Mouse (Mus musculus) liver, adult 2 months (tissue): ENCODE data around the gene Tex2. TPM values are rescaled to one million over a fixed set of nuclear protein-coding genes. Genes with fewer than 3 reads are reported as not detected.

Experiments
- DNase-seq: peaks from one replicate; pipeline ENCODE4 v3.0.0-alpha.2; 2011; ENCODE audit warnings: low read depth, low spot score; ENCODE audit errors: extremely low read depth
- H3K27ac ChIP-seq: fragments of 200-500 bp; replicated peaks from 2 replicates; pipeline ENCODE4 v1.5.1; 2012; ENCODE audit warnings: low read depth, mild to moderate bottlenecking, control low read depth, inconsistent platforms, low read length; ENCODE audit not compliant: insufficient read depth
- H3K27me3 ChIP-seq: fragments of 200-500 bp; 2 replicates; pipeline ENCODE4 v1.6.1; 2012; ENCODE audit warnings: mild to moderate bottlenecking, moderate library complexity, low read length, inconsistent platforms; ENCODE audit not compliant: control insufficient read depth, insufficient read depth
- H3K36me3 ChIP-seq: fragments of 200-500 bp; 2 replicates; pipeline ENCODE4 v1.6.1; 2012; ENCODE audit warnings: low read length, inconsistent platforms; ENCODE audit not compliant: control insufficient read depth, insufficient read depth
- H3K4me1 ChIP-seq: fragments of 200-500 bp; 2 replicates; pipeline ENCODE4 v1.6.1; 2011; ENCODE audit warnings: low read length; ENCODE audit not compliant: control insufficient read depth, insufficient read depth
- H3K4me3 ChIP-seq: fragments of 200-500 bp; 2 replicates; pipeline ENCODE4 v1.5.1; 2011; ENCODE audit warnings: low read depth, mild to moderate bottlenecking, control low read depth, low read length, moderate library complexity; ENCODE audit not compliant: insufficient read depth
- H3K79me2 ChIP-seq: fragments of 200-500 bp; 2 replicates; pipeline ENCODE4 v1.6.1; 2012; ENCODE audit warnings: inconsistent platforms, mild to moderate bottlenecking, low read length, moderate library complexity; ENCODE audit not compliant: control insufficient read depth, insufficient read depth
- H3K9ac ChIP-seq: fragments of 200-500 bp; 2 replicates; pipeline ENCODE4 v1.6.1; 2012; ENCODE audit warnings: low read depth, mild to moderate bottlenecking, control low read depth, inconsistent platforms, low read length
- CTCF ChIP-seq: fragments of 200-500 bp; IDR thresholded peaks from 2 replicates; pipeline ENCODE4 v1.5.1; 2011; ENCODE audit warnings: low read depth, low read length, control low read depth
- POLR2A ChIP-seq: fragments of 200-500 bp; IDR thresholded peaks from 2 replicates; pipeline ENCODE4 v1.6.1; 2011; ENCODE audit warnings: low read length, control low read depth; ENCODE audit not compliant: insufficient read depth; ENCODE audit errors: extremely low read depth
- WGBS: fragments of 180-500 bp; shearing (Covaris S2); methylation state at CpG from one replicate; pipeline ENCODE4 v1.1.7; 2018; 5-methylcytosine and 5-hydroxymethylcytosine counted together
- polyA plus RNA-seq: library from polyadenylated mRNA; depleted of rRNA; stranded (reverse); fragments of >200 nt; gene quantifications from 2 replicates; pipeline ENCODE4 v1.2.3, GENCODE M21; 2012
- total RNA-seq: library from RNA; depleted of rRNA; stranded (reverse); fragments of >200 nt; gene quantifications from 2 replicates; pipeline ENCODE4 v1.2.3, GENCODE M21; 2014

Gene Tex2
- total and polyA plus RNA-seq, 2 experiments, result 45.3 to 60.4 TPM

GRCm38 (mm10) chr11:106617821-106618580, 4.8 kb upstream of the Tex2 start:
- 56% methylated on average over 13 of the region's 13 CpGs for WGBS
- Histone ChIP-seq H3K79me2 (no peaks in the 10 kb centered on the region), H3K36me3 (no peaks in the 10 kb centered on the region), H3K27ac (no peak overlapping the region), H3K4me1 (peaks cover 9% of the 10 kb centered on the region), H3K9ac (no peak overlapping the region), H3K27me3 (no peaks in the 10 kb centered on the region), H3K4me3 (no peak overlapping the region)
- no peak for TF ChIP-seq POLR2A
- TF ChIP-seq CTCF, result no peak
- peak; percentile 55 for DNase-seq

- WGBS, result 90% methylated on average over 4 of the region's 4 CpGs
- no peak for TF ChIP-seq POLR2A
- no peak for TF ChIP-seq CTCF
- Histone ChIP-seq H3K36me3 (no peaks in the 10 kb centered on the region), H3K79me2 (peaks cover 9% of the 10 kb centered on the region; the same call in 1 of the 2 replicates), H3K27ac (no peak overlapping the region), H3K27me3 (no peaks in the 10 kb centered on the region), H3K9ac (no peak overlapping the region), H3K4me1 (peaks cover 17% of the 10 kb centered on the region), H3K4me3 (no peak overlapping the region)
- DNase-seq, result no peak
These were observed 2.3 kb upstream of the Tex2 start for GRCm38 (mm10) chr11:106615561-106615960.

GRCm38 (mm10) chr11:106614339-106614645, 1.1 kb upstream of the Tex2 start:
- DNase-seq, result peak; percentile 49
- Histone ChIP-seq H3K4me3 (no peak overlapping the region), H3K27me3 (no peaks in the 10 kb centered on the region), H3K9ac (no peak overlapping the region), H3K27ac (peak overlapping the region; percentile 57), H3K36me3 (no peaks in the 10 kb centered on the region), H3K79me2 (peaks cover 18% of the 10 kb centered on the region), H3K4me1 (peaks cover 17% of the 10 kb centered on the region)
- no peak for TF ChIP-seq CTCF
- no peak for TF ChIP-seq POLR2A
- 36% methylated on average over 4 of the region's 4 CpGs for WGBS

- peak overlapping the region; percentile 28; the same call in 1 of the 2 replicates for H3K9ac ChIP-seq
- H3K4me3 ChIP-seq, result peak overlapping the region; percentile 20
- H3K27me3 ChIP-seq, result no peaks in the 10 kb centered on the region
- peak overlapping the region; percentile 57 for H3K27ac ChIP-seq
- H3K79me2 ChIP-seq, result peaks cover 21% of the 10 kb centered on the region
- no peaks in the 10 kb centered on the region for H3K36me3 ChIP-seq
- TF ChIP-seq CTCF (no peak), POLR2A (no peak)
- peaks cover 17% of the 10 kb centered on the region for H3K4me1 ChIP-seq
- WGBS, result 52% methylated on average over 15 of the region's 15 CpGs
- DNase-seq, result no peak
These were observed 565 bp upstream of the Tex2 start for GRCm38 (mm10) chr11:106613638-106614338.

- TF ChIP-seq CTCF (no peak), POLR2A (peak; percentile 82)
- peaks cover 20% of the 10 kb centered on the region for H3K4me1 ChIP-seq
- no peaks in the 10 kb centered on the region for H3K27me3 ChIP-seq
- H3K79me2 ChIP-seq, result peaks cover 24% of the 10 kb centered on the region
- no peaks in the 10 kb centered on the region for H3K36me3 ChIP-seq
- DNase-seq, result peak; percentile 60
- peak overlapping the region; percentile 93 for H3K4me3 ChIP-seq
- H3K9ac ChIP-seq, result peak overlapping the region; percentile 98
- peak overlapping the region; percentile 89 for H3K27ac ChIP-seq
- under 1% methylated on average over 67 of the region's 67 CpGs for WGBS
These were observed 838 bp downstream of the Tex2 start for GRCm38 (mm10) chr11:106612209-106612960.
